Mouse (Mus musculus) gonadal fat pad, adult 2 months (tissue): ENCODE measurements around the gene Mog. TPM values are rescaled to one million over a fixed set of nuclear protein-coding genes. Genes with fewer than 3 reads are reported as not detected.
"Not testable (repeated sequence)": the region's sequence is repeated elsewhere in the genome, so short reads cannot be mapped to it uniquely, and the experiment has no call there.

Source experiments
- DNase-seq: peaks from one replicate; pipeline ENCODE4 v3.0.0-alpha.2; 2012; ENCODE audit warnings: low read depth
- polyA plus RNA-seq: library from polyadenylated mRNA; depleted of rRNA; stranded (reverse); fragments of >200 nt; gene quantifications from 2 replicates; pipeline ENCODE4 v1.2.3, GENCODE M21; 2012; rRNA removed

Gene Mog
- polyA plus RNA-seq, 1 experiment: not detected

DNA sequence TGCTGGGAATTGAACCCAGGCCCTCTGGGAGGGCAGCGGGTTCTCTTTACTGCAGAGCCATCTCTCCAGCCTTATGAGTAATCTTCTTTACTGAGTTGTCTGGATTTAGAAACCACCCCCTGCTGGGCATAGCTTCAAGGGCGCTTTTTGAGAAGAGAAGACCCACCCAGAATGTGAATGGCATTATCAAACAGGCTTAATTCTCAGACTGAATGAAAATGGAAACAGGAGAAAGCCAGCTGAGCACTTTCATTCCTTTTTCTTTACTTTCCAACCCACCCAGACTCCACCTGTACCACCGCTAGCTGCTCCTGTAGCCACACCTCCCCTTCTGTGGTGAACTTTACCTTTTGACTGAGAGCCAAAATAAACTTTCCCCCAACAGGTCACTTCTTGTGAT, 27.8 kb downstream of the Mog start:
- no peak for DNase-seq

DNA sequence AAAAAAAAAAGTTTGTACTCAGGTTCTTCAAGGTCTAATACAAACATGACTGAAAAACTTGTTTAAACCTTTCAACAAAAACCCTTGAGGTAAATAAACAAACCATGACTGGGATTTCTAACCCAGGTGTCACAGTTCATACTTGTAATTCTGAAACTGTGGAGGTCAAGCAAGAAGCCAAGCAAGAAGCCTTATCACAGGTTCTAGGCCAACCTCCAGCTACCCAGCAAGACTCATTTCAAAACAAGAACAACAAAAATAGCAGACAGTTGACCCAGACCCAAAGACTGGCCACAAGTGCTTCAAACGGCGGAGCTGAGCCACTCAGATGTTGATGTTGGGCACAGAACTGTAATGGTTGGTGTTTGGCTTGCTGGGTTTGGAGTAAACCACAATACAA, 28.7 kb downstream of the Mog start:
- no peak for DNase-seq

DNA sequence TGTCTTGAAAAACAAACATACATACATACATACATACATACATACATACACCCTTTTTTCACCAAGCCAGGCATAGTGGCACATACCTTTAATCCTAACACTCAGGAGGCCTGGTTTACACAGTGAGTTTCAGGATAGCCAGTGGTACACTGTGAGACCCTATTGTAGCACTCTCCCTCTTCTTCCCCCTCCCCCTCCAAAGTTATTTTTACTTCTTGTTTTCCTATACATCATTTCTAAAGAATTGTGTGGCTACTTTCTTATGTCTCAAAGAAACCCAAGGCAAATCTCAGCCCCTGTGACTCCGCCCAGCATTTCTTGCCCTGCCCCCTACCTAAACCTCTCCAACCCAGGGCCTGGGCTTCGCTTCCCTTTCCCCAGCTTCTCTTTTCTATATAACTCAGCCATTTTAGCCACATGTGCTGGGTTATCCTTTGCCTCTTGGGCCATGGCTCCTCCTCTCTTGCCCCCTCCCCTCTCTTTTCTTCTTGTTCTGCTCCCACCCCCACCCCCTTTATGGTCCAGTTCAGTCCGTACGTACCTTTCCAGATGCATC, 29.4 kb downstream of the Mog start:
- no peak for DNase-seq

DNA sequence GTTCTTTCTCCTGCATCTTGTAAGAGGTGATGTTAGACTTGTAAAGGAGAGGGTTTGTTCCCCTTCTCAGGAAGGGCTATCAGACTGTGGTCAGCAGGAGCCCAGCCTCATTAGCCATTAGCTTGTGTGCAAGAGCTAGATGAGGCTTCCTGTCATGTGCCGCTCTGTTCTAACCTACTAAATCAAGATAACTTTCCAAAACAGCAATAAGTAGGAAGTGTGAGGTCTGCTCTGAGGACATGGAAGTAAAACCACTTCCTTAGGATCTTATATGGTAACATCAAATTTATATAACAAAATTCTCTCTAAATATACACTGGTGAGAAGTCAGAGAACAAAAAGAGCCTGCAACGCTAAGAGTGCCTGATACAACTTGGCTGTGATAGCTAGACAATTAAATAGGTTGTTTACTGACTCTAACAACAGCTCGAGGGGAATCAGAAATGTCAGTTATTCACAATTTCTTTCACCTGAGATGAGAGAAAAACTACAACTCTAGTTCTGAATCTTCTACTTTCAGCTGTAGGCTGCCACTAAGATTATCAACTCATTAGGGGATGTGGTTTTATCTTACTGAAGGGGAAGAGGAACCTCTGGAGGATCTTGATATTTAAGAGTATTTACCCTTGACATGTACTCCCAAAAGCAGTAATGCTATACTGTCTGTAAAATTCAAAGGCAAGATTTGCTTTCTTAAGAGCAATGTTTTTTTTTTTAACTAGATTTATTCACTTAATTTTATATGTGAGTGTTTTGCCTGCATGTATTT, 30.7 kb downstream of the Mog start:
- DNase-seq: no peak

DNA sequence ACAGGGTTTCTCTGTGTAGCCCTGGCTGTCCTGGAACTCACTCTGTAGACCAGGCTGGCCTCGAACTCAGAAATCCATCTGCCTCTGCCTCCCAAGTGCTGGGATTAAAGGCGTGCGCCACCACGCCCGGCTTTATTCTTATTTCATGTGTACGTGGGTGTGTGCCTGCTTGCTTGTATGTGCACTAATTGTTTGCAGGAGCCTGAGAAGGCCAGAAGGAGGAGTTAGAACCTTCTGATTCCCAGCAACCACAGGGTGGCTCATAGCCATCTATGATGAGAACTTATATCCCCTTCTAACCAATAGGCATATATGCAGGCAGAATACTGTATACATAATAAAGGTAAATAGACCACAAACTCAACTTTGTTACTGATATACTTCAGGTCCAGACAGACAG, 32.6 kb downstream of the Mog start:
- not testable (repeated sequence) for DNase-seq

- DNase-seq: no peak
Measured at GRCm38 (mm10) chr17:36989437-36989836, 33.8 kb downstream of the Mog start, which contains the start of gene H2-M5. H2-M5 (minus strand) TSS chr17:36989537.

DNA sequence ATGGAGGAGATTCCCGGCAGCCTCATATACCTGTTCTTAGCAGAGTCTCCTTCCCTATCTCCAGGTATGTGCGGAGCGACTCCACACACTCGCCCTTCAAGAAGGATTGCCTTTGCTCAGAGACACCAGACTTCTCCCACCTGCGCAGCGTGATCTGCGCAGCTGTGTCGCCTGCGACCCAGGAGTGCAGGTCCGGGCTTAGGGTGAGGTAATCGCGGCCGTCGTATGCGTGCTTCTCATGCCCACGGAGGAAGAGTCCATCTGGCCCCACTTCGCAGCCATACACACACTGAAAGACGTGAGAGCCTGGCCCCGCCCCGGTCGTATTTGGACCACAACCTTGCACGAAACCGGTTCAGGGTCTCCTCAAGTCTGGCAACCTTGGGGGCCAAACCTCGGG, 34.7 kb downstream of the Mog start:
- no peak for DNase-seq

- DNase-seq: no peak
Measured at GRCm38 (mm10) chr17:36982253-36983155, 40.7 kb downstream of the Mog start.

DNA sequence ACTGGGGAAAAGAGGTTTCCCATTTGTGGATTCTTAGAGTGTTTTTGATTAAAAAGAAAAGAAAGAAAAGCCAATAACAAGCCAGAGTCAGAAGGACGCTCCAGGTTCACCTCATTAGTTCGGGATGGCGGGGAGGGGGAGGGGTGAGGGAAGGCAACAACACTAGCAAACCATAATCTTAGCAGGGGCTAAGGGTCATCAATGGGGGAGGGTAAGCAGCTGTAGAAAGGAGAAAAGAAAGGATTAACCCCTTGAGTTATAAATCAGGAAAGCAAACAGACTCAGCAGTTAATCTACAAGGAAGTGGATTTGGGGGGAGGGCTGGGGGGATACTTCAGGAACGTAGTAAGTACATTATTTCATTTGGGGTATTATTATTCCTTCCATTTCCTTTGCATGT, 41.4 kb downstream of the Mog start:
- DNase-seq: no peak

GRCm38 (mm10) chr17:36981221-36981813, 41.9 kb downstream of the Mog start, which contains the start of gene 2410137M14Rik:
2410137M14Rik (minus strand) TSS chr17:36981237.
- DNase-seq: no peak

GRCm38 (mm10) chr17:36973271-36973787, 49.9 kb downstream of the Mog start:
- DNase-seq: no peak

- no peak for DNase-seq
Measured at GRCm38 (mm10) chr17:36972791-36973190, 50.4 kb downstream of the Mog start.

- DNase-seq: no peak
Measured at GRCm38 (mm10) chr17:36971172-36971850, 51.9 kb downstream of the Mog start.

DNA sequence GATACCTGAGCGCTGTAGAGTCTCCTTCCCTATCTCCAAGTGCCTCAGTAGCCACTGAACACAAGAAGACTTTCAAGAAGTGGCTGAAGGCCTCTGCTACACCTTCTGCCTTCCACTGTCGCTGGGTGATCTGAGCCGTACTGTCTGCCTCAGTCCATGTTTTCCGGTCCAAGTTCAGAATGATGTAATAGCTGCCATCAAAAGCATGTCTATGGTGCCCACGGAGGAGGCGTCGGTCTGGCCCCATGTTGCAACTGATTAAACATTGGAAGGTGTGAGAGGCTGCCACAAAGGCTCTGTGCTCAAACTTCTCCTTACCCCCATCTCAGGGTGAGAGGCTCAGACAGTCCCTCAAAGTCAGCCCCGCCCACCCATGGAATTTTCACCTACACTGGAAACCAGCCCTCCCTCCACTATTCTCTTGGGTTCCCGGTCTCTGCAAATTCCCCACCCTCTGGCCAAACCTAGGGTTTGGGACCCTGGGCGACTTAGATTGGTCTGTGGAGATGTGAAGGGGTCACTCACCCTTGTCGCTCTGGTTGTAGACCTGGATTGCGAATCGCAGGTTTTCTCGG, 52.8 kb downstream of the Mog start:
- no peak for DNase-seq

- no peak for DNase-seq
Measured at GRCm38 (mm10) chr17:36966875-36967274, 56.3 kb downstream of the Mog start.

- DNase-seq: no peak
Measured at GRCm38 (mm10) chr17:36961125-36961524, 62.1 kb downstream of the Mog start.

Other genes with a start within 250 kb of the Mog start
- gene H2-M10.6, start 211.2 kb downstream of the Mog start, polyA plus RNA-seq: not detected in 2 replicates
- gene Trim26, start 186.3 kb downstream of the Mog start, polyA plus RNA-seq: 39.2 and 43.9 TPM in 2 replicates
- 0.15 TPM in 1 of 2 replicates, not detected in the other for gene Trim15, start 156.2 kb downstream of the Mog start, polyA plus RNA-seq
- gene Trim10, start 153.8 kb downstream of the Mog start, polyA plus RNA-seq: 0.13 and 0.27 TPM in 2 replicates
- not detected in 2 replicates for gene Trim40, start 133.3 kb downstream of the Mog start, polyA plus RNA-seq
- 0.04 TPM in 1 of 2 replicates, not detected in the other for gene Trim31, start 125.3 kb downstream of the Mog start, polyA plus RNA-seq
- gene Rnf39, start 80.5 kb downstream of the Mog start, polyA plus RNA-seq: 1.1 TPM in 2 replicates
- 39.7 and 48.5 TPM in 2 replicates for gene Ppp1r11, start 71.7 kb downstream of the Mog start, polyA plus RNA-seq
- 26.1 and 32.9 TPM in 2 replicates for gene Znrd1, start 64.8 kb downstream of the Mog start, polyA plus RNA-seq
- gene Znrd1as, start 64.8 kb downstream of the Mog start, polyA plus RNA-seq: 2.5 and 4.5 TPM in 2 replicates
- not detected in 2 replicates for gene 2410137M14Rik, start 42.2 kb downstream of the Mog start, polyA plus RNA-seq
- gene H2-M5, start 33.9 kb downstream of the Mog start, polyA plus RNA-seq: 0.16 and 0.18 TPM in 2 replicates
- gene Zfp57, start 22.2 kb downstream of the Mog start, polyA plus RNA-seq: 4.5 and 4.7 TPM in 2 replicates
- 17.3 and 21.3 TPM in 2 replicates for gene Gabbr1, start 22.6 kb upstream of the Mog start, polyA plus RNA-seq
- not detected in 2 replicates for gene Olfr90, start 65.1 kb upstream of the Mog start, polyA plus RNA-seq
- not detected in 2 replicates for gene Olfr91, start 74.9 kb upstream of the Mog start, polyA plus RNA-seq
- not detected in 2 replicates for gene Olfr92, start 96.7 kb upstream of the Mog start, polyA plus RNA-seq
- not detected in 2 replicates for gene Olfr93, start 138.1 kb upstream of the Mog start, polyA plus RNA-seq
- 0.55 and 0.59 TPM in 2 replicates for gene Ubd, start 170.5 kb upstream of the Mog start, polyA plus RNA-seq
- not detected in 2 replicates for gene Olfr94, start 177.6 kb upstream of the Mog start, polyA plus RNA-seq
- gene Olfr95, start 189.7 kb upstream of the Mog start, polyA plus RNA-seq: not detected in 2 replicates
- gene Olfr96, start 196.7 kb upstream of the Mog start, polyA plus RNA-seq: not detected in 2 replicates
- not detected in 2 replicates for gene Olfr97, start 213.9 kb upstream of the Mog start, polyA plus RNA-seq
- gene Olfr98, start 240.4 kb upstream of the Mog start, polyA plus RNA-seq: not detected in 2 replicates
- gene H2-M3, start 246.8 kb upstream of the Mog start, polyA plus RNA-seq: 6.7 and 8.0 TPM in 2 replicates